Mouse (Mus musculus): ENCODE data around the gene Aldoc.

- TF ChIP-seq CTCF (IDR thresholded peaks at IDR 0.05; ENCODE audit: control insufficient read depth, insufficient read depth, low read length) (no peak), POLR2A (IDR thresholded peaks at IDR 0.05; ENCODE audit: borderline replicate concordance, control insufficient read depth, low read depth, low read length) (no peak)
These were observed 514 bp upstream of the Aldoc start for GRCm38 (mm10) chr11:78322076-78322831.
